Mouse (Mus musculus) heart, postnatal 14 days (tissue): Measurements from ENCODE around the gene Ndufc1. TPM values are rescaled to one million over a fixed set of nuclear protein-coding genes. Genes with fewer than 3 reads are reported as not detected.
"Not testable (repeated sequence)": the region's sequence is repeated elsewhere in the genome, so short reads cannot be mapped to it uniquely, and the experiment has no call there.

ENCODE experiments used
- DNase-seq, 2 experiments: peaks; one replicate each; pipeline ENCODE4 v3.0.0; 2021 to 2022
- intact Hi-C: fragments of 180-260 bp; cut with DNase I; formaldehyde crosslinking; loops from one replicate; pipeline ENCODE4 v1.15.1; 2025
- total RNA-seq, 2 experiments: library from RNA; stranded (reverse); gene quantifications; 2 replicates each; pipeline ENCODE4 v1.2.3; 2021

Ndufc1 gene
- total RNA-seq, 2 experiments from 2014 or later, result 1,427 to 1,430 TPM

- intact Hi-C loops, result loop anchor here (1.0 to 5.0 kb wide), 2 partner anchors 22 to 37 kb away; no protein-coding TSS in a partner anchor
- peak; percentile 51 to 70 for DNase-seq
Observed at GRCm38 (mm10) chr3:51375307-51376265, 33.2 kb downstream of the Ndufc1 start.

- intact Hi-C loops, result no loop called here
- DNase-seq, result no peak
Observed at GRCm38 (mm10) chr3:51373544-51373943, 35.2 kb downstream of the Ndufc1 start.

- DNase-seq, result no peak
- intact Hi-C loops, result no loop called here
Observed at GRCm38 (mm10) chr3:51372883-51373282, 35.9 kb downstream of the Ndufc1 start.

GRCm38 (mm10) chr3:51371826-51372225 is 37.0 kb downstream of the Ndufc1 start:
- intact Hi-C loops, result no loop called here
- DNase-seq, result no peak

- DNase-seq, result no peak
- intact Hi-C loops, result loop anchor here (5.0 kb wide), 1 partner anchor 136 kb away; no protein-coding TSS in a partner anchor
Observed at GRCm38 (mm10) chr3:51368011-51368410, 40.8 kb downstream of the Ndufc1 start.

- DNase-seq, result no peak
- intact Hi-C loops, result loop anchor here (5.0 kb wide), 1 partner anchor 135 kb away; no protein-coding TSS in a partner anchor
Observed at GRCm38 (mm10) chr3:51366926-51367325, 41.9 kb downstream of the Ndufc1 start.

GRCm38 (mm10) chr3:51365517-51365882 is 43.3 kb downstream of the Ndufc1 start:
- DNase-seq, result no peak
- intact Hi-C loops, result loop anchor here (1.0 to 5.0 kb wide), 2 partner anchors 76 to 133 kb away; no protein-coding TSS in a partner anchor

GRCm38 (mm10) chr3:51364703-51365516 is 43.9 kb downstream of the Ndufc1 start:
- intact Hi-C loops, result loop anchor here (1.0 to 5.0 kb wide), 2 partner anchors 76 to 133 kb away; no protein-coding TSS in a partner anchor
- DNase-seq, result peak; percentile 72 to 79

GRCm38 (mm10) chr3:51361066-51361465 is 47.7 kb downstream of the Ndufc1 start:
- DNase-seq, result no peak
- intact Hi-C loops, result no loop called here

GRCm38 (mm10) chr3:51359558-51360307 is 49.1 kb downstream of the Ndufc1 start:
- intact Hi-C loops, result no loop called here
- DNase-seq, result no peak

GRCm38 (mm10) chr3:51358660-51359557 is 49.9 kb downstream of the Ndufc1 start:
- peak; percentile 55 to 63 for DNase-seq
- intact Hi-C loops, result no loop called here

- DNase-seq, result peak; percentile 45 to 64
- intact Hi-C loops, result no loop called here
Observed at GRCm38 (mm10) chr3:51358181-51358580, 50.6 kb downstream of the Ndufc1 start.

- intact Hi-C loops, result no loop called here
- no peak for DNase-seq
Observed at GRCm38 (mm10) chr3:51357624-51358023, 51.2 kb downstream of the Ndufc1 start.

- DNase-seq, result no peak
- intact Hi-C loops, result no loop called here
Observed at GRCm38 (mm10) chr3:51357078-51357477, 51.7 kb downstream of the Ndufc1 start.

GRCm38 (mm10) chr3:51354956-51355355 is 53.8 kb downstream of the Ndufc1 start:
- DNase-seq, result not testable (repeated sequence)
- intact Hi-C loops, result loop anchor here (5.0 kb wide), 1 partner anchor 118 kb away; no protein-coding TSS in a partner anchor
